Mouse (Mus musculus): ENCODE measurements at regions not wholly inside any gene's neighbourhood (a gene's known extent, or its start where the extent isn't known, plus 50 kb on each side); places are given as distances from the start of the nearest gene placed in this dataset.

DNA sequence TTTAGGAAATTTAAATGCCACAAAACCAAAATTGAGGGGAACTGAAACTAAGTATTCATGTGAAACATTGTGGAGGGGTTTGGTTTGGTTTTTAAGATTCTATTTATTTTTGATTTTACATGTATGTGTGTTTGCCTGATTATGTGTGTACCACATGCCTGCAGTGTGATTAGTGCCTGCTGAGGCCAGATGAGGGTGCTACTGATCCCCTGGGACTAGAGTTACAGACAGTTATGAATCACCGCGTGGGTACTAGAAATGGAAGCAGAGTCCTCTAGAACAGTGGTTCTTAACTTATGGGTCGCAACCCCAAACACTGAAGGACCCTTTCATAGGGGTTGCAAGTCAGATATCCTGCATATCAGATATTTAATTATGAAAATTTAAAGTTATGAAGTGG is 54.0 kb upstream of the Nfe2l3 start:
- no peaks in the 10 kb centered on the region for H3K36me3 ChIP-seq (ENCODE audit: control insufficient read depth, insufficient read depth, low read length)
- H3K4me3 ChIP-seq (ENCODE audit: control insufficient read depth, low read depth, low read length): no peak overlapping the region
- no peaks in the 10 kb centered on the region for H3K27me3 ChIP-seq (ENCODE audit: control insufficient read depth, insufficient read depth, low read length)
- H3K4me1 ChIP-seq (ENCODE audit: control insufficient read depth, insufficient read depth, low read length): peaks cover 5% of the 10 kb centered on the region
- TF ChIP-seq CTCF (IDR thresholded peaks at IDR 0.05; ENCODE audit: control insufficient read depth, insufficient read depth, insufficient replicate concordance, low read depth, low read length) (no peak), POLR2A (IDR thresholded peaks at IDR 0.05; ENCODE audit: control insufficient read depth, low read depth, low read length) (no peak)
- H3K27ac ChIP-seq (ENCODE audit: control insufficient read depth, insufficient read depth, low read depth, low read length): no peak overlapping the region

GRCm38 (mm10) chr6:51379074-51379473 is 53.4 kb upstream of the Nfe2l3 start:
- H3K27me3 ChIP-seq (ENCODE audit: control insufficient read depth, insufficient read depth, low read length): no peaks in the 10 kb centered on the region
- no peak overlapping the region; the same call in 1 of the 2 replicates for H3K27ac ChIP-seq (ENCODE audit: control insufficient read depth, insufficient read depth, low read depth, low read length)
- no peak overlapping the region for H3K4me3 ChIP-seq (ENCODE audit: control insufficient read depth, low read depth, low read length)
- TF ChIP-seq CTCF (IDR thresholded peaks at IDR 0.05; ENCODE audit: control insufficient read depth, insufficient read depth, insufficient replicate concordance, low read depth, low read length): no peak
- TF ChIP-seq POLR2A (IDR thresholded peaks at IDR 0.05; ENCODE audit: control insufficient read depth, low read depth, low read length): no peak
- H3K4me1 ChIP-seq (ENCODE audit: control insufficient read depth, insufficient read depth, low read length): peaks cover 8% of the 10 kb centered on the region
- H3K36me3 ChIP-seq (ENCODE audit: control insufficient read depth, insufficient read depth, low read length): no peaks in the 10 kb centered on the region

DNA sequence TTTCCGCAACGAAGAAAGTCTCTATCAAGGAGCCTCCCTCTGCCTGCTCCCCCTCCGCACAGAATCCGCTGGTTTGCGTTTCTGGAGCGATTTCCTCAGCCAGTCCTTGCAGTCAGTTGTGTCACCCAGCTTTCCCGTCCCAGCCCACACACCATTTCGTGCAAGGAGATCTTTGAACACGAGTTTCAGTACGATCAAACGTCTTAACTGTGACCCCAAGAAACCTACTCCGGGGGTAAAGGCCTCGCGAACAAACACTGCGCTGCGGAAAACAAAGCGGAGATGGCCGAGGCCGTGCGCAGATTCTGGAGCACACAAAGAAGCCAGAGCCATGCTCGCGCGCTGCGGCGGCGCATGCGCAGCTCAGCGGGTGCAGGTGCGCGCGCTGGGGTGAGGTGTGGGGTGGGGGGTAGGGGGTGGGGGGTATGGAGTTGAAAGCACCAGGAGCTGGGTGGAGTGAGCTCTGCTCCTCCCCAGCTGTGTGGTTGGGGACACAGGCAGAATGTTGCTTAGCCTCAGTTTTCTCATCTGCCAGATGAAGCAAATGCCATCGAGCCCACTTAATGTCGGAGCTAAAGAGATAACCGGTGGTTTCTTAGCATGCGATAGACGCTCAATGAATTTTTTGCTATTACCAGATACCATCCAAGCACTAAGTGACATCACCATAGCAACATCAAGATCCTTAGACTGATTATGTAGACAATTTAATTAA is 52.8 kb upstream of the Nfe2l3 start:
- no peak for TF ChIP-seq CTCF (IDR thresholded peaks at IDR 0.05; ENCODE audit: control insufficient read depth, insufficient read depth, insufficient replicate concordance, low read depth, low read length)
- peak; percentile 68; the same call in 1 of the 2 replicates for TF ChIP-seq POLR2A (IDR thresholded peaks at IDR 0.05; ENCODE audit: control insufficient read depth, low read depth, low read length)
- Histone ChIP-seq H3K27ac (ENCODE audit: control insufficient read depth, insufficient read depth, low read depth, low read length) (peak overlapping the region; percentile 51), H3K4me1 (ENCODE audit: control insufficient read depth, insufficient read depth, low read length) (peaks cover 8% of the 10 kb centered on the region), H3K4me3 (ENCODE audit: control insufficient read depth, low read depth, low read length) (peak overlapping the region; percentile 79), H3K27me3 (ENCODE audit: control insufficient read depth, insufficient read depth, low read length) (no peaks in the 10 kb centered on the region), H3K36me3 (ENCODE audit: control insufficient read depth, insufficient read depth, low read length) (no peaks in the 10 kb centered on the region)

DNA sequence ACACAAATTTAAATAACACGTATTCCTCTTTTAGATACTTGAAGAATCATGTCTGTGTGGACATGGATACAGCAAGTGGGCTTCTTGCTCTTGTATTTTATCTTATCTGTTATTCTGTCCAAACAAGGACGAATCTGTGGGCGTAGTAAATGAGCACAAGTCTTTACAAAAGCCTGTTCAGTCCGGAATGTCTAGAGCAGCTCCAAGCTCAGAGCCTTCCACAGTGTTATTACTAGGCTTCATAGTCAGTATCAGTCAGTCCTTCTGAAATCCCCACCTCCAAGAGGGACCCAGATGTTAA is 52.2 kb upstream of the Nfe2l3 start:
- Histone ChIP-seq H3K4me3 (ENCODE audit: control insufficient read depth, low read depth, low read length) (no peak overlapping the region), H3K4me1 (ENCODE audit: control insufficient read depth, insufficient read depth, low read length) (peaks cover 12% of the 10 kb centered on the region), H3K36me3 (ENCODE audit: control insufficient read depth, insufficient read depth, low read length) (no peaks in the 10 kb centered on the region), H3K27ac (ENCODE audit: control insufficient read depth, insufficient read depth, low read depth, low read length) (0 out of 2 replicates have a peak overlapping the region, but pooled peaks have one; percentile 63), H3K27me3 (ENCODE audit: control insufficient read depth, insufficient read depth, low read length) (no peaks in the 10 kb centered on the region)
- TF ChIP-seq CTCF (IDR thresholded peaks at IDR 0.05; ENCODE audit: control insufficient read depth, insufficient read depth, insufficient replicate concordance, low read depth, low read length): no peak
- no peak for TF ChIP-seq POLR2A (IDR thresholded peaks at IDR 0.05; ENCODE audit: control insufficient read depth, low read depth, low read length)

GRCm38 (mm10) chr6:51381465-51381864 is 51.0 kb upstream of the Nfe2l3 start:
- H3K36me3 ChIP-seq (ENCODE audit: control insufficient read depth, insufficient read depth, low read length): no peaks in the 10 kb centered on the region

More at GRCm38 (mm10) chr6:51381465-51381864, 51.0 kb upstream of the Nfe2l3 start:
- Histone ChIP-seq H3K4me1 (ENCODE audit: control insufficient read depth, insufficient read depth, low read length) (peaks cover 12% of the 10 kb centered on the region), H3K4me3 (ENCODE audit: control insufficient read depth, low read depth, low read length) (no peak overlapping the region), H3K27me3 (ENCODE audit: control insufficient read depth, insufficient read depth, low read length) (no peaks in the 10 kb centered on the region), H3K27ac (ENCODE audit: control insufficient read depth, insufficient read depth, low read depth, low read length) (no peak overlapping the region)
- TF ChIP-seq POLR2A (IDR thresholded peaks at IDR 0.05; ENCODE audit: control insufficient read depth, low read depth, low read length) (no peak), CTCF (IDR thresholded peaks at IDR 0.05; ENCODE audit: control insufficient read depth, insufficient read depth, insufficient replicate concordance, low read depth, low read length) (no peak)
